9 mouse cellular contexts compared by ENCODE assay signal in genomic region chr1:119421576-119422421, GRCm38 (mm10). TPM values are rescaled to one million over a fixed set of nuclear protein-coding genes. Genes with fewer than 3 reads are reported as not detected.
A peak's percentile ranks its signal among the peaks of the same experiment; 100 is the strongest.
DNase-seq lines count a peak whose midpoint lies in the region; ATAC-seq and TF ChIP-seq lines count a peak whose summit lies in the region.
"Had no signal": no experiment of that assay in that cellular context is flagged by ENCODE, and none has a peak within 500 bp of the region (broad histone marks: within the 10 kb centered on the region; RNA-seq: fewer than 3 reads in every experiment).

Inhbb (minus strand) TSS chr1:119422248.

- H3K4me3 ChIP-seq in layer of hippocampus, adult 2 months: peak within 1 kb of the TSS; percentile 69
- H3K4me3 ChIP-seq in intestine, embryonic 15.5 days (replicated peaks): peak within 1 kb of the TSS; percentile 60
- peak within 1 kb of the TSS; percentile 28 to 47 for H3K4me3 ChIP-seq in liver, embryonic 14.5 days (ENCODE audit: insufficient read depth in 1 of 2, low read depth in 2 of 2, low read length in 2 of 2)
- peak within 1 kb of the TSS; percentile 53 for H3K4me3 ChIP-seq in olfactory bulb, adult 2 months (ENCODE audit: insufficient read depth, low read depth, low read length)

- peak within 1 kb of the TSS; percentile 84 for H3K27ac ChIP-seq in layer of hippocampus, adult 2 months
- H3K27ac ChIP-seq in intestine, embryonic 15.5 days: no peak within 1 kb of the TSS
- H3K27ac ChIP-seq in liver, embryonic 14.5 days: no peak within 1 kb of the TSS
- H3K27ac ChIP-seq in olfactory bulb, adult 2 months (ENCODE audit: insufficient read depth, low read depth, low read length): no peak within 1 kb of the TSS

- peaks cover 21% of the 10 kb centered on the region for H3K4me1 ChIP-seq in intestine, embryonic 15.5 days (replicated peaks)
- H3K4me1 ChIP-seq in liver, embryonic 14.5 days (replicated peaks; ENCODE audit: control insufficient read depth in 2 of 2, insufficient read depth in 2 of 2, low read length in 1 of 2): no peaks in the 10 kb centered on the region
- H3K4me1 ChIP-seq in olfactory bulb, adult 2 months (ENCODE audit: control insufficient read depth, insufficient read depth, low read length): peaks cover 13% of the 10 kb centered on the region

- TF ChIP-seq POLR2A in olfactory bulb, adult 2 months (IDR thresholded peaks at IDR 0.05; ENCODE audit: insufficient read depth, low read depth, low read length): no peak

- H3K9ac ChIP-seq in intestine, embryonic 15.5 days: peak within 1 kb of the TSS; percentile 56
- no peak within 1 kb of the TSS for H3K9ac ChIP-seq in liver, embryonic 14.5 days (replicated peaks)

- TF ChIP-seq EP300 in liver, embryonic 14.5 days (IDR thresholded peaks at IDR 0.05; ENCODE audit: low read depth): no peak

- peak within 1 kb of the TSS; percentile 100 for H3K4me2 ChIP-seq in intestine, embryonic 15.5 days (replicated peaks)
- H3K4me2 ChIP-seq in liver, embryonic 14.5 days (ENCODE audit: low read depth): peak within 1 kb of the TSS; percentile 64

- no peaks in the 10 kb centered on the region for H3K9me3 ChIP-seq in intestine, embryonic 15.5 days
- H3K9me3 ChIP-seq in liver, embryonic 14.5 days (ENCODE audit: control insufficient read depth, low read length): no peaks in the 10 kb centered on the region

- H3K27me3 ChIP-seq in intestine, embryonic 15.5 days (replicated peaks): peaks cover 76% of the 10 kb centered on the region
- H3K27me3 ChIP-seq in liver, embryonic 14.5 days (ENCODE audit: control insufficient read depth, insufficient read depth, low read length): peaks cover 56% of the 10 kb centered on the region

- DNase-seq in layer of hippocampus, adult 2 months (ENCODE audit: low spot score in 2 of 2): no peak
- DNase-seq in layer of hippocampus, adult 9-10 months (ENCODE audit: low spot score): no peak
- peak; percentile 36 for DNase-seq in cerebellum, adult 9-11 months
- peak; percentile 37 to 56 for DNase-seq in frontal cortex, postnatal 36 days (ENCODE audit: low spot score in 2 of 2)
- no peak for DNase-seq in liver, embryonic 14.5 days (ENCODE audit: low read depth in 3 of 3, low spot score in 3 of 3)

- no peak for TF ChIP-seq CTCF in layer of hippocampus, adult 2 months (conservative IDR thresholded peaks at IDR 0.05)
- TF ChIP-seq CTCF in liver, embryonic 14.5 days (IDR thresholded peaks at IDR 0.05; ENCODE audit: low read depth): no peak
- no peak for TF ChIP-seq CTCF in olfactory bulb, adult 2 months (IDR thresholded peaks at IDR 0.05; ENCODE audit: insufficient read depth, low read depth, low read length)

- under 1% methylated on average over 86 of the region's 92 CpGs for WGBS in intestine, embryonic 15.5 days
- under 1% methylated on average over 82 of the region's 92 CpGs for WGBS in liver, embryonic 14.5 days (ENCODE audit: insufficient replicate concordance)
- under 1% methylated on average over 83 of the region's 92 CpGs for WGBS in olfactory bulb, adult 2 months

- no peaks in the 10 kb centered on the region for H3K36me3 ChIP-seq in intestine, embryonic 15.5 days
- no peaks in the 10 kb centered on the region for H3K36me3 ChIP-seq in liver, embryonic 14.5 days (replicated peaks; ENCODE audit: control insufficient read depth, insufficient read depth, low read depth)

- ATAC-seq in intestine, embryonic 15.5 days: peak; percentile 39
- 0 out of 2 replicates have a peak, but pooled peaks have one; percentile 2 for ATAC-seq in liver, embryonic 14.5 days (ENCODE audit: insufficient read depth)
- ATAC-seq in activated CD4-positive, CD25-positive, alpha-beta regulatory T cell, adult 4 months: no peak

RNA-seq across cellular contexts. Expression of gene Inhbb, which starts in this region (rescaled TPM):
- total RNA-seq in layer of hippocampus, adult 2 months (2021): 1 to 10 TPM; 5.9 to 7.8 TPM
- 0.11 and 0.16 TPM in 2 replicates for polyA plus RNA-seq in intestine, embryonic 15.5 days (2015; fragmentation: Nextera tagmentation; extraction: Ambion mirVana)
- polyA plus RNA-seq in liver, embryonic 14.5 days (2012; rRNA removed): 0.08 and 0.09 TPM in 2 replicates
- 0.03 TPM in 2 replicates for polyA plus RNA-seq in liver, embryonic 14.5 days (2014; fragmentation: Nextera tagmentation; extraction: Ambion mirVana)
- polyA plus RNA-seq in olfactory bulb, adult 2 months (2012; ENCODE audit: insufficient read depth, insufficient read length, low replicate concordance, missing spikeins): not detected in 2 replicates
- polyA plus RNA-seq in activated CD4-positive, CD25-positive, alpha-beta regulatory T cell, adult 4 months (2017; shearing (Covaris generic)): not detected
- total RNA-seq: MEL had no signal

Comparison
In these comparisons a context has a peak if more than half of its experiments do, and no peak if none do; other contexts are left out.
1. Peak in ATAC-seq, H3K4me3 ChIP-seq, H3K9ac ChIP-seq and H3K4me2 ChIP-seq in intestine, embryonic 15.5 days; RNA of the gene not detected or under 1 TPM.
2. Peak in ATAC-seq, H3K4me3 ChIP-seq and H3K4me2 ChIP-seq in liver, embryonic 14.5 days; RNA of the gene not detected or under 1 TPM.
3. DNase-seq: peak in cerebellum, adult 9-11 months (single experiment) and frontal cortex, postnatal 36 days (2 of 2); none in layer of hippocampus, adult 2 months (0 of 2), layer of hippocampus, adult 9-10 months (single experiment) and liver, embryonic 14.5 days (0 of 3).
4. Peak in every context shown above with its lines, with median percentiles within 50 percentile points of each other: H3K4me3 ChIP-seq.